Mouse (Mus musculus) cerebellum, adult 2 months (tissue): ENCODE results near the gene Fxn. TPM values are rescaled to one million over a fixed set of nuclear protein-coding genes. Genes with fewer than 3 reads are reported as not detected.

Experiments used
- DNase-seq, 2 experiments: peaks; one replicate each; pipeline ENCODE4 v3.0.0; 2021
- H3K27ac ChIP-seq: fragments of 200-500 bp; 2 replicates; pipeline ENCODE4 v1.5.1; 2012; ENCODE audit warnings: low read length, control low read depth, inconsistent platforms; ENCODE audit not compliant: insufficient read depth
- H3K27me3 ChIP-seq: fragments of 200-500 bp; 2 replicates; pipeline ENCODE4 v1.6.1; 2012; ENCODE audit warnings: inconsistent platforms, mild to moderate bottlenecking, low read length, moderate library complexity; ENCODE audit not compliant: control insufficient read depth, insufficient read depth
- H3K4me1 ChIP-seq: fragments of 200-500 bp; 2 replicates; pipeline ENCODE4 v1.6.1; 2011; ENCODE audit warnings: low read length; ENCODE audit not compliant: control insufficient read depth, insufficient read depth
- H3K4me3 ChIP-seq: fragments of 200-500 bp; replicated peaks from 2 replicates; pipeline ENCODE3; 2011; ENCODE audit warnings: mild to moderate bottlenecking, low read depth, low read length, control low read depth; ENCODE audit not compliant: insufficient read depth
- CTCF ChIP-seq: fragments of 200-500 bp; IDR thresholded peaks from 2 replicates; pipeline ENCODE4 v1.5.1; 2011; ENCODE audit warnings: low read depth, mild to moderate bottlenecking, control low read depth, low read length, moderate library complexity, borderline replicate concordance; ENCODE audit not compliant: insufficient read depth
- POLR2A ChIP-seq: fragments of 200-500 bp; IDR thresholded peaks from 2 replicates; pipeline ENCODE4 v1.6.1; 2011; ENCODE audit warnings: low read length, control low read depth, borderline replicate concordance; ENCODE audit not compliant: insufficient read depth
- WGBS: fragments of 180-500 bp; shearing (Covaris S2); methylation state at CpG from one replicate; pipeline ENCODE4 v1.1.7; 2018; 5-methylcytosine and 5-hydroxymethylcytosine counted together
- polyA plus RNA-seq: library from polyadenylated mRNA; depleted of rRNA; stranded (reverse); fragments of >200 nt; gene quantifications from 2 replicates; pipeline ENCODE4 v1.2.3, GENCODE M21; 2012

The Fxn gene
- polyA plus RNA-seq, 1 experiment = 13.2 TPM

GRCm38 (mm10) chr19:24308305-24308705 lies 27.9 kb upstream of the Fxn start:
- peaks cover 11% of the 10 kb centered on the region for H3K4me1 ChIP-seq
- peak overlapping the region; percentile 81 for H3K27ac ChIP-seq
- no peak overlapping the region for H3K4me3 ChIP-seq
- peak; percentile 72 to 79 for DNase-seq
- WGBS = 0% methylated on average over 5 of the region's 5 CpGs
- H3K27me3 ChIP-seq = no peaks in the 10 kb centered on the region
- TF ChIP-seq POLR2A (no peak), CTCF (no peak)

- TF ChIP-seq CTCF (no peak), POLR2A (no peak)
- Histone ChIP-seq H3K27ac (peak overlapping the region; percentile 81), H3K27me3 (no peaks in the 10 kb centered on the region), H3K4me3 (no peak overlapping the region), H3K4me1 (peaks cover 11% of the 10 kb centered on the region)
- 35% methylated on average over 13 of the region's 13 CpGs for WGBS
- DNase-seq = peak in 1 of 2 experiments; percentile 27
Measured at GRCm38 (mm10) chr19:24307271-24308221, 27.1 kb upstream of the Fxn start.

- H3K27ac ChIP-seq = no peak overlapping the region
- no peaks in the 10 kb centered on the region for H3K27me3 ChIP-seq
- no peak overlapping the region for H3K4me3 ChIP-seq
- no peak for DNase-seq
- H3K4me1 ChIP-seq = peaks cover 11% of the 10 kb centered on the region
- 97% methylated on average over 5 of the region's 5 CpGs for WGBS
- no peak; the same call in 1 of the 2 replicates for TF ChIP-seq CTCF
Measured at GRCm38 (mm10) chr19:24306351-24306750, 25.9 kb upstream of the Fxn start.

- H3K4me3 ChIP-seq = no peak overlapping the region
- no peak for DNase-seq
- no peaks in the 10 kb centered on the region for H3K4me1 ChIP-seq
- H3K27ac ChIP-seq = no peak overlapping the region
- 64% methylated on average over 10 of the region's 10 CpGs for WGBS
- TF ChIP-seq POLR2A (no peak), CTCF (no peak)
- H3K27me3 ChIP-seq = no peaks in the 10 kb centered on the region
Measured at GRCm38 (mm10) chr19:24302198-24302597, 21.8 kb upstream of the Fxn start.

- H3K4me3 ChIP-seq = no peak overlapping the region
- 52% methylated on average over 5 of the region's 5 CpGs for WGBS
- no peaks in the 10 kb centered on the region for H3K27me3 ChIP-seq
- no peaks in the 10 kb centered on the region for H3K4me1 ChIP-seq
- H3K27ac ChIP-seq = no peak overlapping the region
- TF ChIP-seq CTCF = no peak
- TF ChIP-seq POLR2A = no peak
- DNase-seq = no peak
Measured at GRCm38 (mm10) chr19:24301768-24302148, 21.4 kb upstream of the Fxn start.

- Histone ChIP-seq H3K27me3 (no peaks in the 10 kb centered on the region), H3K4me1 (no peaks in the 10 kb centered on the region), H3K4me3 (peak overlapping the region; percentile 36), H3K27ac (no peak overlapping the region)
- DNase-seq = peak; percentile 58 to 64
- 16% methylated on average over 9 of the region's 9 CpGs for WGBS
- peak; percentile 88 for TF ChIP-seq CTCF
- no peak for TF ChIP-seq POLR2A
Measured at GRCm38 (mm10) chr19:24300994-24301767, 20.8 kb upstream of the Fxn start.

- Histone ChIP-seq H3K4me1 (no peaks in the 10 kb centered on the region), H3K27me3 (no peaks in the 10 kb centered on the region), H3K27ac (no peak overlapping the region), H3K4me3 (no peak overlapping the region)
- no peak for DNase-seq
- TF ChIP-seq CTCF (no peak), POLR2A (no peak)
- 70% methylated on average over 5 of the region's 5 CpGs for WGBS
Measured at GRCm38 (mm10) chr19:24293537-24293936, 13.1 kb upstream of the Fxn start.
